Mouse (Mus musculus): ENCODE measurements around the gene Aldh4a1. TPM values are rescaled to one million over a fixed set of nuclear protein-coding genes. Genes with fewer than 3 reads are reported as not detected.

The Aldh4a1 gene
- total and polyA plus RNA-seq, 2 experiments from 2014 or later = 25.7 to 29.1 TPM

- Histone ChIP-seq H3K27ac (ENCODE audit: low read depth, low read length) (no peak overlapping the region), H3K27me3 (ENCODE audit: insufficient read depth, low read length) (peaks cover 7% of the 10 kb centered on the region; the same call in 1 of the 2 replicates), H3K9me3 (ENCODE audit: low read length) (no peaks in the 10 kb centered on the region), H3K4me2 (ENCODE audit: low read depth) (no peak overlapping the region), H3K4me3 (ENCODE audit: low read depth, low read length) (no peak overlapping the region), H3K4me1 (ENCODE audit: insufficient read depth) (no peaks in the 10 kb centered on the region), H3K9ac (no peak overlapping the region), H3K36me3 (ENCODE audit: insufficient read depth) (peaks cover 36% of the 10 kb centered on the region)
- ATAC-seq (no peak), DNase-seq (no peak)
- 75% methylated on average over 12 of the region's 12 CpGs for WGBS
- TF ChIP-seq CTCF (IDR thresholded peaks at IDR 0.05; ENCODE audit: low read depth) = no peak
Measured at GRCm38 (mm10) chr4:139640333-139640732, 17.7 kb downstream of the Aldh4a1 start.

GRCm38 (mm10) chr4:139640775-139641174 is 18.1 kb downstream of the Aldh4a1 start:
- no peaks in the 10 kb centered on the region for H3K4me1 ChIP-seq (ENCODE audit: insufficient read depth)
- peaks cover 7% of the 10 kb centered on the region; the same call in 1 of the 2 replicates for H3K27me3 ChIP-seq (ENCODE audit: insufficient read depth, low read length)
- no peak for ATAC-seq
- H3K9me3 ChIP-seq (ENCODE audit: low read length) = no peaks in the 10 kb centered on the region
- no peak overlapping the region for H3K4me2 ChIP-seq (ENCODE audit: low read depth)
- H3K4me3 ChIP-seq (ENCODE audit: low read depth, low read length) = no peak overlapping the region
- H3K36me3 ChIP-seq (ENCODE audit: insufficient read depth) = peaks cover 34% of the 10 kb centered on the region
- no peak for DNase-seq
- H3K27ac ChIP-seq (ENCODE audit: low read depth, low read length) = no peak overlapping the region
- H3K9ac ChIP-seq = no peak overlapping the region
- no peak for TF ChIP-seq CTCF (IDR thresholded peaks at IDR 0.05; ENCODE audit: low read depth)
- 65% methylated on average over 6 of the region's 6 CpGs for WGBS

- Histone ChIP-seq H3K27me3 (ENCODE audit: insufficient read depth, low read length) (peaks cover 7% of the 10 kb centered on the region; the same call in 1 of the 2 replicates), H3K9me3 (ENCODE audit: low read length) (no peaks in the 10 kb centered on the region), H3K9ac (no peak overlapping the region), H3K36me3 (ENCODE audit: insufficient read depth) (peaks cover 32% of the 10 kb centered on the region), H3K4me1 (ENCODE audit: insufficient read depth) (no peaks in the 10 kb centered on the region), H3K27ac (ENCODE audit: low read depth, low read length) (no peak overlapping the region), H3K4me3 (ENCODE audit: low read depth, low read length) (no peak overlapping the region), H3K4me2 (ENCODE audit: low read depth) (peak overlapping the region; percentile 28)
- WGBS = 7% methylated on average over 30 of the region's 30 CpGs
- ATAC-seq (no peak), DNase-seq (no peak)
- TF ChIP-seq CTCF (IDR thresholded peaks at IDR 0.05; ENCODE audit: low read depth) = no peak
Measured at GRCm38 (mm10) chr4:139641829-139642425, 19.3 kb downstream of the Aldh4a1 start.

GRCm38 (mm10) chr4:139643972-139644371 is 21.3 kb downstream of the Aldh4a1 start:
- Histone ChIP-seq H3K36me3 (ENCODE audit: insufficient read depth) (peaks cover 32% of the 10 kb centered on the region), H3K4me1 (ENCODE audit: insufficient read depth) (no peaks in the 10 kb centered on the region), H3K4me2 (ENCODE audit: low read depth) (no peak overlapping the region), H3K27me3 (ENCODE audit: insufficient read depth, low read length) (peaks cover 7% of the 10 kb centered on the region; the same call in 1 of the 2 replicates), H3K9ac (no peak overlapping the region), H3K4me3 (ENCODE audit: low read depth, low read length) (no peak overlapping the region), H3K27ac (ENCODE audit: low read depth, low read length) (no peak overlapping the region), H3K9me3 (ENCODE audit: low read length) (no peaks in the 10 kb centered on the region)
- ATAC-seq (peak; percentile 75), DNase-seq (peak; percentile 90)
- TF ChIP-seq CTCF (IDR thresholded peaks at IDR 0.05; ENCODE audit: low read depth) = peak; percentile 96
- 15% methylated on average over 9 of the region's 9 CpGs for WGBS

GRCm38 (mm10) chr4:139646916-139647315 is 24.2 kb downstream of the Aldh4a1 start:
- WGBS = 87% methylated on average over 7 of the region's 7 CpGs
- Histone ChIP-seq H3K9ac (no peak overlapping the region), H3K36me3 (ENCODE audit: insufficient read depth) (peaks cover 43% of the 10 kb centered on the region), H3K4me3 (ENCODE audit: low read depth, low read length) (no peak overlapping the region), H3K27me3 (ENCODE audit: insufficient read depth, low read length) (peaks cover 6% of the 10 kb centered on the region; the same call in 1 of the 2 replicates), H3K4me2 (ENCODE audit: low read depth) (no peak overlapping the region), H3K27ac (ENCODE audit: low read depth, low read length) (no peak overlapping the region), H3K9me3 (ENCODE audit: low read length) (no peaks in the 10 kb centered on the region), H3K4me1 (ENCODE audit: insufficient read depth) (no peaks in the 10 kb centered on the region)
- DNase-seq (peak; percentile 21), ATAC-seq (no peak)
- peak; percentile 58 for TF ChIP-seq CTCF (IDR thresholded peaks at IDR 0.05; ENCODE audit: low read depth)

- peaks cover 26% of the 10 kb centered on the region for H3K36me3 ChIP-seq (ENCODE audit: insufficient read depth)
- H3K4me3 ChIP-seq (ENCODE audit: low read depth, low read length) = no peak overlapping the region
- ATAC-seq (no peak), DNase-seq (no peak)
- no peaks in the 10 kb centered on the region for H3K9me3 ChIP-seq (ENCODE audit: low read length)
- no peaks in the 10 kb centered on the region for H3K27me3 ChIP-seq (ENCODE audit: insufficient read depth, low read length)
- H3K4me1 ChIP-seq (ENCODE audit: insufficient read depth) = no peaks in the 10 kb centered on the region
- TF ChIP-seq CTCF (IDR thresholded peaks at IDR 0.05; ENCODE audit: low read depth) = no peak
- H3K27ac ChIP-seq (ENCODE audit: low read depth, low read length) = no peak overlapping the region
- H3K9ac ChIP-seq = no peak overlapping the region
- WGBS = 81% methylated on average over 15 of the region's 15 CpGs
- H3K4me2 ChIP-seq (ENCODE audit: low read depth) = no peak overlapping the region
Measured at GRCm38 (mm10) chr4:139650086-139650743, 27.5 kb downstream of the Aldh4a1 start.

GRCm38 (mm10) chr4:139650907-139651306 is 28.2 kb downstream of the Aldh4a1 start:
- H3K4me2 ChIP-seq (ENCODE audit: low read depth) = no peak overlapping the region
- no peaks in the 10 kb centered on the region for H3K9me3 ChIP-seq (ENCODE audit: low read length)
- H3K4me3 ChIP-seq (ENCODE audit: low read depth, low read length) = no peak overlapping the region
- H3K9ac ChIP-seq = no peak overlapping the region
- no peak for TF ChIP-seq CTCF (IDR thresholded peaks at IDR 0.05; ENCODE audit: low read depth)
- no peaks in the 10 kb centered on the region for H3K27me3 ChIP-seq (ENCODE audit: insufficient read depth, low read length)
- no peak overlapping the region for H3K27ac ChIP-seq (ENCODE audit: low read depth, low read length)
- no peak for ATAC-seq
- H3K36me3 ChIP-seq (ENCODE audit: insufficient read depth) = peaks cover 24% of the 10 kb centered on the region
- 78% methylated on average over 11 of the region's 11 CpGs for WGBS
- no peak for DNase-seq
- no peaks in the 10 kb centered on the region for H3K4me1 ChIP-seq (ENCODE audit: insufficient read depth)
